Mouse (Mus musculus): Measurements from ENCODE around the gene Ankrd17.

Gene Ankrd17

DNA sequence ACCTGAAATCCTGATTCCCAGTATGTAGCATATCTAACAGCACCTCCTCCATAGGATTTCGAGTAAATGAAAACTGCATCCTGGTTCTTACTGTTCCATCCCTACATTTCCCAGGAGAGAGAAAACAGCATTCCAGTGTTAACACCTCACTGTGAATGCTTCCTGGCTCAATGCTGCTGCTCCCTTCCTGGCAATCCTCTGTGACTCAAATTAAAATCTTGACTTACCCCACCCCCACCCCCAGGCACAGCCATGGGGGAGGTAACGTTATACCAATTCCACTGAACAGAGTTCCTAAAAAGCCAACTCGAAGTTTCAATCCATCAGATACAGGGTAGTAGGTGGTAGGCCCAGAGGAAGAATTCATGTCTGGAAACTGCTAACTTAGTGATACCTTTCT, 143.4 kb downstream of the Ankrd17 start:
- no peak for DNase-seq (ENCODE audit: extremely low read depth, low read depth)

DNA sequence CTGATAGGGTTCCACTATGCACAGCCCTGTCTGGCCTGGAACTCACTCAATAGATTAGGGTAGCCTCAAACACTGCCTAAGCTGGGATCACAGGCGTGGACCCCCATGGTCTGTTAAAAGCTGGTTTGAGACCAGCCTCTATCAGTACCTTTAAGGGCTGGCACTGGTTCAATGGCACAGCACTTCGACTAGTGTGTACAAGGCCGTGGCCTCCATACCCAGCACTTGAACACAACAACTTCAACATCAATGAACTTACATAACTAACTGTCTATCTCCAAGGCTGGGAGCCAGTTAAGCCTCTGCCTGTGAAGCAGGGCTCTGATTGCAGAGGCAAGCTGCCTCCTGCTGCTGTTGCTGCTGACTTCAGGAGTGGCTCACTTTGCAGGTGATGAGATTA, 148.6 kb downstream of the Ankrd17 start:
- no peak for DNase-seq (ENCODE audit: extremely low read depth, low read depth)

DNA sequence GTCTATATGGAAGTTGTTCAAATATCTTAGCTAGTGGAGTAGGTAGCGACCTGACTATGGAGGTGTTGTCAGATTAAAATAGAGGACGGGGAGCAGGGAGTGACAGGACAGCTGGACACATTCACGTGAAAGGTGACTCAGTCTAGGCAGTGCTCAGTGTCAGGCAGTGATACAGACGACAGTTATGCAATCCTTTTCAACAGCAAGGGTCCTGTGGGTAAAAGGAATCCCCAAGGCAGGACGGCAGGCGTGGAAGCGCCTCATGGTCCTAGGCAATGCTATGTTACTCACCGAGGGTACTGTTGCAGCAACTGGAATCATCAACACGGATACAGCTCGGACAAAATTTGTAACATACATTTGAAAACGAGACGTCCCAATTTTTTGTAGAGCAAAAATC, 149.2 kb downstream of the Ankrd17 start:
- DNase-seq (ENCODE audit: extremely low read depth, low read depth) = no peak

DNA sequence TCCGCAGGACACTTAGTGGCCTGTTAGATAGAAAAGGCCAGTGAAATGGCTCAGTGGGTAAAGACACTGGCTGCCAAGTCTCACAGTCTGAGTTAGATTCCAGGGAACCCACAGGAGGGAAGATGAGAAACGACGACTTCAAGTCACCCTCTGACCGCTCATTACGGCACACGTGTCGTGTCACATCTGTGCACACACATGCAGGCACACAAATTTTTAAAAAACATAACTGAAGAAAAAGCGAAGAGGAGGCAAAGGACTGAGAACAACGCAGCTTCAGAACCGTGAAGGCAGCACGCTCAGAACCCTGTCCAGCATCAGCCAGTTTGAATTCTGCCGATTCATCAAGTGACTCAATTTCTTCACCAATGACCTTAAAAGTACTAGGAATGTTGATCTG, 153.0 kb downstream of the Ankrd17 start:
- no peak for DNase-seq (ENCODE audit: extremely low read depth, low read depth)

DNA sequence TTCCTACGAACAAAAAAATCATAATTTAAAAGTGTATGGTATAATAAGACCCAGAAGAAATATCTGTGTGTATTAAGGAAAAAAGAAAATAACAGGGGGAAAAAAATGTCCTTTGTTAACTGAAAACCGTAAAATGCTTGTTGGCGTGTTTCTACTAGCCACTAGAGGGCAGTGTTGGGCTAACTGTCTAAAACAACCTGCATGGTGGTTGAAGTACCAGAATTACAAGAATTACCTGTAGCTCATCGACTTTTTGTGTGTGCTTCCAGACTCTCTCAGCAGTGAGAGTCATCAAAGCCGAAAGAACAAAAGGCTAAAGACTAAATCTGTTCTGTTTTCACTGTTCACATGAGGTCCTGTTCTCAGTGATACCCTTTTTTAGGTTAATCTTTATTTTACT, 163.2 kb downstream of the Ankrd17 start:
- peak; percentile 43 for DNase-seq (ENCODE audit: extremely low read depth, low read depth)

DNA sequence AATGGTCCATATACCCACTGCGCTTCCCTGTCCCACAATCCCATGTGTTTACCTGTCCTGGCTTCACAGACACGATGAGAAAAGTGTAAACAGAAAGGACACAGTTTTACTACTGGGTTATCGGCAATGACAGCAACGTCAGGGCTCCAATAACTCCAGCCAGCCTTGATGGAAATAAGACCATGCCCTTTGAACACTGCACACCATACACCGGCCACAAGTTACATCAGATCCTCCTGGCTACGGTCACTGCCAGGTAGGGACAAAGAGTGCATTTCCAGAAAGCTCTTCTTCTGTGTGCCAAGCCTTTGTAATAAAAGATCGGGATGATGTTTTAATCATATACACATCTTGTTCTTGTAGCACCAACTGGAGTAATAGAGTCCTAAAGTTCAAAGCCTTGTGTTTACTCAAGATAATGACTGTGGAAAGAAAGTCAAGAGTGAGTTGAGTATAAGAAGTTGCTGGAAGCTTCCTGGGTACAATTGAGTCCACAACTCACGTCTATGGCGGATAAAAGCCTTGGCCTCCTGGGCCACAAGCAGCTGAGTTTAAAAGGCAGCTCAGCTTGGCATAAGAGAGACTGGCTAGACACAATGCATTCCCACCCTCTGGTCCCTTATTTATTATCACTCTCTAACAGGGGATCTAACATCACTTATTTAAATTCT, 163.8 kb downstream of the Ankrd17 start:
- no peak for DNase-seq (ENCODE audit: extremely low read depth, low read depth)

DNA sequence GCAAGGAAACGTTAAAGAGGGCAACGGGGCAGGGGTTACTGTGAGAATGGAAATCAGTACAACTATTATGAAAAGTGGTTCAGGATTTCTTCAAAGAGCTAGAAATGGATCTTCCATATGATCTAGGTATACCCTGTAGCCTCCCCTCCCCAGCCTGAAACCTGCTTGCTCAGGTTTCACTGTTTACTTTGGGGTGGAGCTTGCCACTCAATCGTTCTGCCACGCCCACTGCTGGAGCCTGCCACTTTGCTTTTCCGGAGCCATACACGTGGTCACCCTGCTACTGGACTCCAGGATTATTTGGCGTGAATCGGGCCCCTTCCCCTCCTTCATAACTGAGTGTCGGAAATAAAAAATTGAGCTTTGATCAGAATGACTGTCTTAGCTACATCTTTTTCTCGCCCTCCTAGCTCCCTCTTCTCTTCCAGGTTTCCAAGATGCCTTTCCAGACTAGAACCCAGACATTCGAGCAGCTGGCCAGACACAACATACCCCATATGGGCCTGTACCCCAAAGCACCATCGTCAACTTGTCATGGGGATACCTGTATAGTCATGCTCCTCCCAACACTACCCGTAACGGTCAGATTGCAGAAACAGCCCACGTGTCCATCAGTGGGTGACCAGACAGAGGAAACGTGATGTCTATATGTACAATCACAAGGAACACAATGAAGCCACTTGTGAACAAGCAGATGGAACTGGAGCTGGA, 166.3 kb downstream of the Ankrd17 start:
- no peak for DNase-seq (ENCODE audit: extremely low read depth, low read depth)

DNA sequence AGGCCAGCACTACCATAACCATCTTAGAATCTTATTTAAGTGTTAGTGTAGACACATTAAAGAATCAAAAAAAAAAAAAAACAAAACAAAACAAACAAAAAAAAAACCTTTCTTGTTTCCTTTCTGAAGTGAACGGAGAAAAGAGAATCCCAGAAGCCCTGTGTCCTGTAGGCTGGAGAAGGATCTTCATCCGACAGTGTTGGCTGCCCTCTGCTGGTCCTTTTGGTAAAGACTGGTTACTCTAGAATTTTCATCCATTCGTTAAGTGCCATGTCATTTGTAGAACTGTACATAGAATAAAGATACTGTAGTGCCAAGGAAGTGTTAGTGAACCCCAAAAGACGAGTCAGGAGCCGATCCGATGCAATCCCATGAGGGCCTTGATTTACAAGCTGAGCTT, 171.5 kb downstream of the Ankrd17 start:
- peak; percentile 46 for DNase-seq (ENCODE audit: extremely low read depth, low read depth)

DNA sequence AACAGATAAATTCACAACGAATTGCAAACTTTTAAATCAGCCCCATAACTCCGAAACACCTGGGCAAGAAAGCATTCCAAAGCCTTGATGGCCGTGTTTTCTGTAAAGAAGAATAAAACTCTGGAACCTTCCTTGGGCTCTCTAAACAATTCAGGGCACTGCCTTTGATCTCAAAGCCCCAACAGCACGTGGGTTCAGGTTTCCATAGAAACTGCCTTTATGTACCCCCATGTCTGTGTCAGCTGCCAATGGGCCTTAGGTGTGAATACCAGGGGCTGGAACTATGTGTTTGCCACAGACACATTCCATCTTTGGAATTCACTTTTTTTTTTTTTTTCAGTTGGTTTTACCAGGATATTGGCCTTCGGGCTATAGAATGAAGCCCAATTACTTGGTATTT, 183.6 kb downstream of the Ankrd17 start:
- no peak for DNase-seq (ENCODE audit: extremely low read depth, low read depth)

DNA sequence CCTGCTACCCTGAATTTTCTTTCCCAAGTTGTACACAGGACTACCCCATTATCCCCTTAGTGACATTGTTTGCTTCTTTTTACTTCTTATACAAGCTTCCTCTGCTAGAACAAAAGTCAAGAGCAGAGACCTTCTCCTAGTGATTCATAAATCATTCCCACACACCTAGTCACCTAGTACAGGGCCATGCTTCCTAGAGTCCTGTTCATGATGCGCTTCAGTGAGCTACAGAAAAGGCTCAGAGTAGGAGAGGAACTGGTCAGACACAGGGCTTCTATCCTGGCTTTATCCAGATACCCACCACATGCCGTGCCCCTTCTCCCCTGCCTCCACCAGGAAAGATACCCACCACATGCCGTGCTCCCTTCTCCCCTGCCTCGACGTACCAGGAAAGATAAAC, 187.3 kb downstream of the Ankrd17 start:
- no peak for DNase-seq (ENCODE audit: extremely low read depth, low read depth)

DNA sequence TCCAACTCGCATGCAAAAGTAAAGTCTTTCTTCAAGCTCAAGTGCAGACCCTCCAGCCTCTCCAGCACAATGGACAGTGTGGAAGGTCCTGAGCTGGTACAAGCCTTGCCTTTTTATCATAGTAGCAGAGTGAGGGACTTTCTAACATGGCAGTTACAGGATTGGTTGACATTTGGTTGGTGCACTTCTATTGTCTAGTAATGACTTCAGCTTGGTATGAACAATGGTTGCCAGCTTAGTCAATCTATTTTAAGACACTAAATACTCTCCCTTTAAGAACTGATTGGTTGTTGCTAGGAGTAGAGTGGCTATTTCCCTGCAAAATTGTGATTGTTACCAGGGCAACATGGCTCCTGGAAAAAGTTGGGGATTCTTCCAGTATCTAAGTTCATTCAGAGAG, 188.3 kb downstream of the Ankrd17 start:
- DNase-seq (ENCODE audit: extremely low read depth, low read depth) = no peak

Data from MEL-GATA-1-ER (cell line).